Mouse (Mus musculus) CD4-positive naive resting alpha-beta T cell, adult 76 days (primary cell): Measurements from ENCODE around the gene Ccdc158. TPM values are rescaled to one million over a fixed set of nuclear protein-coding genes. Genes with fewer than 3 reads are reported as not detected.

ENCODE experiments used
- total RNA-seq: library from RNA; stranded (reverse); gene quantifications from one replicate; pipeline ENCODE4 v1.2.4, GENCODE M21; 2023

Gene Ccdc158
- not detected for total RNA-seq

DNA sequence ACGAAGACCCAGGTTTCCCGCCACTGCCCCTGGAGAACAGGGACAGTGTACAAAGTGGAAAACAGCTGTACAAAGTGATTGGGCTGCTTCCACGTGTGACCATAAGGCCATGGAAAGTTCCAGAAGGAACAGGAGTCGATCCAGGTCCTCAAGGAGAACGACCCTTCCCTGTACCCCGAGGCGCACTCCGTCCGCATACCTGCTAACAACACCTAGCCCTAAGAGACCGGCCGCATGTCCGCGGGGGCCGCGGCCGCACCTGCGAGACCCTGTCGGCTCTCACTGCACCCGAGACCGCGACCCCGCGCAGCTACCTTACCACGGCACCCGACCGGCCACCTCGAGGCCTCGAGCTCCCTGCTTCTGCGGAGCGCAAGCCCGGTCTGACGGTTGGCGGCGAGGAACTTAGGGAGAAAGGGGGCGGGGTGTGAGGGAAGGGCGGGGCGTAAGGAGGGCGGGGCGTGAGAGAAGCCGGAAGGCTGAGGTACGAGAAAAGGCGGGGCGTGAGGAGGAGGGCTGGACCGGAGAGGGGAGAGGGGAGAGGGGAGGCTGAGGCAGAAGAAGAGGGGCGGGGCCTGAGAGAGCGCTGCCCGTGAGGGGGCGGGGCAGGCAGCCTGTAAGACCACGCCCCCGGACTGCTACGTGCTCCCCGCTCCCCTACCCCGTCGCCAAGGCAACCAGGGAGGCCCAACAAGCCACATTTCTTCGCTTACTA is at the start of gene Ccdc158:
Ccdc158 (minus strand) TSS at position 413 of the 715 bp plus-strand sequence.

DNA sequence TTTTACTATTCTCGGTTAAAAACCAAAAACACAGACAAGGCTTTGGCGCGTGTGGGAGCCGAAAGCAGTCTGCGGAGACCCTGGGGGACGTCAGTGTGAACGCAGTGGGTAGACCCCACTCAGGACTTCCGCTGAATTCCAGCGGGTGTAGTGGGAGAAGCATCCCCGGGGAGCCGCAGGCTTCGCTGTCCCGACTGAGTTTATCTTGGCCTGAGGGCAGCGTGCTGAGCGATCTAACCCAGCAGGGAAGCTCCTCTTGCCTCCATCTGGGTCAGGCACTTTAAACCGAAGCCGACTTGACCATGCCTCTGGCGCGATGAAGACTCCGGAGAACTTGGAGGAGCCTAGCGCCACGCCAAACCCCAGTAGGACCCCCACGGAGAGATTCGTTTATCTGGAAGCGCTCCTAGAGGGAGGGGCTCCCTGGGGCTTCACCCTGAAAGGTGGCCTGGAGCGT is 8.3 kb upstream of the Ccdc158 start, which contains the start of gene Shroom3:
Shroom3 (plus strand) TSS at position 85 of the 457 bp plus-strand sequence.

DNA sequence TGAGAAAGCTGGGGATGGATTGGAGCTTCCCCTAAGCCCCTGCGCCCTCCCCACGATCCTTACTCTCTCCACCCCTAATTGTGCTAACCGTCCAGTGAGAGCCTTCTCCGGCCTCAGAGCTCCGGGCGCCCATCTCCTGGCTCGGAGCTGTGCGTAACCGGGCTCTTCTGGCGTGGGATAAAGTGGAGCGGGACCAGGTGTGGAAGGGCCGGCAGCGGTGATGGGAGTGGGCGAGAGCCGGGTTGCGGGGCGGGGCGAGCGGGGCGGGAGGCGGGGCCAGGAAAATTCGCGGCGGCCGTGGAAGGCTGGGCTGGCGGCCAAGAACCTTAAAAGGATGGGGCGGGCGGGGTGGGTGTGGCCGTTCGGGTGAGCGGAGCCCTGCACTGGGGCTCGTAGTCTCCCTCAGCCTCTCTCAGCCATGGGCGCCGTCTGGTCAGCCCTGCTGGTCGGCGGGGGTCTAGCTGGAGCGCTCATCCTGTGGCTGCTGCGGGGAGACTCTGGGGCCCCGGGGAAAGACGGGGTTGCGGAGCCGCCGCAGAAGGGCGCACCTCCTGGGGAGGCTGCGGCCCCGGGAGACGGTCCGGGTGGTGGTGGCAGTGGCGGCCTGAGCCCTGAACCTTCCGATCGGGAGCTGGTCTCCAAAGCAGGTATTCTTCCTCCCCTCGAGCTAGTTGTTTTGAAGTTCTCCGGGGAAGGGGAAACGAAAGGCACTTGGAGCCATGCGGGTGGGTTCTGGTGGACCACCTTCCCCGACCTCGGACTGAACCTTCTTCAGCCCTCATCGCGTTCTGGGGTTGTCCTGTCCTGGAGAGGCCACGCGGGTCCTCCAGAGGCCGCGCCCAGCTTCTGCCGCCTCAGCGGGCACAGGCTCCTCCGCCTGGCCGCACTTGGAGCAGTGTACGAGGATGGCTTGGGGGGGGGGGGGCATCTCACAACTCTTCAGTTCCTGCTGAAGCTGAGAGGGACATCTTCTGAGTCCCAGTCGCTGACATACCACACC is 72.1 kb downstream of the Ccdc158 start, which contains the start of gene Stbd1:
Stbd1 (plus strand) TSS at position 351 of the 1,000 bp plus-strand sequence.

Other genes with a start within 250 kb of the Ccdc158 start
- 65.9 TPM for gene Nup54, start 240.1 kb downstream of the Ccdc158 start, total RNA-seq
- gene Scarb2, start 168.4 kb downstream of the Ccdc158 start, total RNA-seq = 40.2 TPM
- not detected for gene Fam47e, start 120.2 kb downstream of the Ccdc158 start, total RNA-seq
- gene Stbd1, start 72.2 kb downstream of the Ccdc158 start, total RNA-seq = not detected
- 0.15 TPM for gene Shroom3, start 8.2 kb upstream of the Ccdc158 start, total RNA-seq